Mouse (Mus musculus) stomach, embryonic 16.5 days (tissue): Measurements from ENCODE around the gene Dixdc1. TPM values are rescaled to one million over a fixed set of nuclear protein-coding genes. Genes with fewer than 3 reads are reported as not detected.

Experiments
- ATAC-seq: fragments of 200-750 bp; cut with Nextera tagmentation; 2 replicates; pipeline ENCODE4 v1.8.0; 2017; ENCODE audit warnings: moderate number of reproducible peaks, moderate TSS enrichment; ENCODE audit not compliant: insufficient read depth, low FRiP score
- H3K27ac ChIP-seq: fragments of 300-500 bp; sonication (generic); 2 replicates; pipeline ENCODE4 v1.5.1; 2014; ENCODE audit warnings: low read length
- H3K27me3 ChIP-seq: fragments of 300-500 bp; sonication (generic); 2 replicates; pipeline ENCODE4 v1.6.1; 2014; ENCODE audit warnings: low read length, control low read depth, mixed read lengths; ENCODE audit not compliant: control insufficient read depth, insufficient read depth
- H3K36me3 ChIP-seq: fragments of 300-500 bp; sonication (generic); 2 replicates; pipeline ENCODE4 v1.6.1; 2014; ENCODE audit warnings: low read length; ENCODE audit not compliant: control insufficient read depth, insufficient read depth
- H3K4me1 ChIP-seq: fragments of 300-500 bp; sonication (generic); 2 replicates; pipeline ENCODE4 v1.6.1; 2014; ENCODE audit warnings: low read length, control low read depth, mixed read lengths; ENCODE audit not compliant: control insufficient read depth, insufficient read depth
- H3K4me2 ChIP-seq: fragments of 300-500 bp; sonication (generic); 2 replicates; pipeline ENCODE4 v1.6.1; 2014; ENCODE audit warnings: low read depth, low read length, mixed read lengths
- H3K4me3 ChIP-seq: fragments of 300-500 bp; sonication (generic); replicated peaks from 2 replicates; pipeline ENCODE4 v1.5.1; 2014; ENCODE audit warnings: mild to moderate bottlenecking, low read length
- H3K9ac ChIP-seq: fragments of 300-500 bp; sonication (generic); 2 replicates; pipeline ENCODE4 v1.6.1; 2014; ENCODE audit warnings: low read length
- H3K9me3 ChIP-seq: fragments of 300-500 bp; sonication (generic); replicated peaks from 2 replicates; pipeline ENCODE4 v1.6.1; 2016; ENCODE audit warnings: low read length, control low read depth; ENCODE audit not compliant: control insufficient read depth
- WGBS: fragments of 180-500 bp; shearing (Covaris S2); extraction: QIAGEN DNeasy Blood & Tissue Kit; methylation state at CpG from one replicate; pipeline ENCODE4 v1.1.7; 2014; 5-methylcytosine and 5-hydroxymethylcytosine counted together
- polyA plus RNA-seq: library from polyadenylated mRNA; unstranded; fragments of >200 nt; fragmentation: Nextera tagmentation; extraction: Ambion mirVana; gene quantifications from 2 replicates; pipeline ENCODE4 v1.2.1, GENCODE M21; 2015

The Dixdc1 gene
- polyA plus RNA-seq, 1 experiment from 2014 or later: 9.7 TPM

DNA sequence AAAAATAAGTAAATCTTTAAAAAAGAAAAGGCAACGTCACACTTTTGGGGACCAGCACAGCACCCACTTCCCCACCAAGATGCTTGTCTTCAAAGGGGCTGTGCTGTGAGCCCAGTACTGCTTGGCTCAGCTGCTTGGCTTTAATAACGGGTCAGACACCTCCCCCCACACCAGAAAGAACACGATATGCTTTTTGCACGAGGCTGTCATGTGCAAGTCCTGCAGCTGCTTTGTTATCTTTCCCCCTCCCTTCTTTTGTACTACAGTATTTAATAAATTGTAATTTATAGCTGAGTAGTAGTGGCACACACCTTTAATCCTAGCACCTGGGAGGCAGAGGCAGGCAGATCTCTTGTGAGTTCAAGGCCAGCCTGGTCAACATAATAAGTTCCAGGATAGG lies 20.4 kb downstream of the Dixdc1 start:
- no peaks in the 10 kb centered on the region for H3K9me3 ChIP-seq
- 70% methylated on average over 4 of the region's 4 CpGs for WGBS
- H3K4me2 ChIP-seq: no peak overlapping the region
- H3K4me1 ChIP-seq: peaks cover 19% of the 10 kb centered on the region
- H3K27me3 ChIP-seq: no peaks in the 10 kb centered on the region
- H3K9ac ChIP-seq: no peak overlapping the region
- H3K27ac ChIP-seq: no peak overlapping the region
- ATAC-seq: no peak
- H3K36me3 ChIP-seq: no peaks in the 10 kb centered on the region
- H3K4me3 ChIP-seq: no peak overlapping the region

DNA sequence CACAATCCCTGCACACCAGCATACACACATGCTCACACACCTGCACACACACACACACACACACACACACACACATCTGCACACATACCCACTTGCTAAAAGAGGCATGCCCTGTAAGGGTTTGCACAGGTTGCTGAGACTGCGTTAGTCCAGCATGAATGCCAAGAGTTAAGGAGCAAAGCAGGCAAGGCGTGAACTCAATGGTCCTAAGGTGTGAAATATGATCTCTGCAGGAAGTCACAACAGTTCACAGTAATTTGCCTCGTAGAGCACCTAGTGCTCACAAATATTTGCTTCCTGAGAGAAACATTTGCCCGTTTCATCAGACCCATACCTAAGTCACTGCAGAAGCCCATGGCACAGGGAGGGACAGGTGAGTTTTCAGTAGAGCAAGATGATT lies 25.1 kb downstream of the Dixdc1 start:
- WGBS: 32% methylated on average over 4 of the region's 4 CpGs
- no peak for ATAC-seq

DNA sequence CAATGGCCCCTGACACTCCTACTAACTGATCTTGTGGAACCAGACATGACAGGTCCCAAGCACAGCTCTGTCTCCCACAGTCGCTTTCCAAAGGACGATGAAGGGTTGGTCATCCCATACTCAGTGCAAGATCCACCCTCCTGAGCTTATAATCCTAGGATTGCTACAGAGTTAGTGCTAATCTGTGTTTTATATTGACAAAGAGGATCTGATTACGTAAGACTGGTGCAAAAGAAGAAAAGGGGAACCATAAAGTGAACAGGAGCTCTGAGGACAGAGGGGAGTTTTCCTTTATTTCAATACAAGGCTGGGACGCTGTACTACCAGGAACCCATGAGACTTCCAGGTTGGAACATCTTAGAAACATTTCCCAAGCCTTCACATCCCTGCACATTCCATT lies 28.0 kb downstream of the Dixdc1 start:
- no peak for ATAC-seq
- Histone ChIP-seq H3K27me3 (no peaks in the 10 kb centered on the region), H3K27ac (no peak overlapping the region), H3K9ac (no peak overlapping the region), H3K4me3 (no peak overlapping the region), H3K4me1 (no peaks in the 10 kb centered on the region), H3K9me3 (no peaks in the 10 kb centered on the region), H3K4me2 (no peak overlapping the region), H3K36me3 (no peaks in the 10 kb centered on the region)
- 73% methylated on average over 4 of the region's 4 CpGs for WGBS

More for the DNA sequence above, 25.1 kb downstream of the Dixdc1 start:
- H3K4me2 ChIP-seq: no peak overlapping the region
- H3K27ac ChIP-seq: no peak overlapping the region
- no peak overlapping the region for H3K9ac ChIP-seq
- no peak overlapping the region for H3K4me3 ChIP-seq
- H3K4me1 ChIP-seq: no peaks in the 10 kb centered on the region
- H3K36me3 ChIP-seq: no peaks in the 10 kb centered on the region
- no peaks in the 10 kb centered on the region for H3K9me3 ChIP-seq
- no peaks in the 10 kb centered on the region for H3K27me3 ChIP-seq

DNA sequence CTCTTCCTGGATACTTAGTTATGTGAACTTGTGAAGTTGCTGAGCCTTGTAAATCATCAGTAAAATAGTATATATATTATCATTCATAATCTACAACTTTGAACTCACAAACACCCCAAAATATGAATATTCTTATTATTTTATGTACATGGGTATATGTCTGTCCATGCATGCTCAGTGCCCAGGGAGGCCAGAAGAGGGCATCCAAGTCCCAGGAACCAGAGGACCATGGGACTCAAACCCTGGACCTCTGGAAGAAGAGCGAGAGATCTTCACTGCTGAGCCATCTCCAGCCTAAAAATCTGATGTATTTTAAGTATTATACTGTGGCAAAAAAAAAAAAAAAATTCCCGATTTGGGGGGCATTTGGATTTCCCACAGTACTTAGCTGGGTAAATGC lies 30.2 kb downstream of the Dixdc1 start:
- H3K27me3 ChIP-seq: no peaks in the 10 kb centered on the region
- no peaks in the 10 kb centered on the region for H3K36me3 ChIP-seq
- whole genome bisulfite sequencing: 40% methylated on average over 2 of the region's 2 CpGs
- H3K9me3 ChIP-seq: no peaks in the 10 kb centered on the region
- H3K4me3 ChIP-seq: no peak overlapping the region
- ATAC-seq: no peak
- no peak overlapping the region for H3K27ac ChIP-seq
- H3K9ac ChIP-seq: no peak overlapping the region
- H3K4me1 ChIP-seq: no peaks in the 10 kb centered on the region
- no peak overlapping the region for H3K4me2 ChIP-seq

DNA sequence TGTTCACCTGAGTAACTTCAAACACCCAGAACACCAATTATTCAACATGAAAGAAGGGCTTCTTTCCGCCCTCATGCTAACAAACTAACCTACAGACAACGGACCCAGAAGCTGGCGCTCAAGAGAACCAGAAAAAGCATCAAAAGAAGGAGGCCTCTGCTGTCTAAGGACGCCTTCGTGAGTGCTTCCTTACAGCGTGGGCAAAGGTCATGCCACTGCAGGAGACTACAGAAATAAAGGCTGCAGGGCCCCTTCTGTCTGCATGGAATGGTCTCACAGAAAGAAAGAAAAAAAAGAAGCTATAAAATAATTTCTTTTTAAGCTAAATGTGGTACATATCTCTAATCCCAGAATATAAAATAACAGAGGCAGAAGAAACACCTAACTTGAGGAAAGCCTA lies 34.4 kb downstream of the Dixdc1 start:
- Histone ChIP-seq H3K36me3 (no peaks in the 10 kb centered on the region), H3K9me3 (no peaks in the 10 kb centered on the region), H3K4me3 (no peak overlapping the region), H3K27ac (no peak overlapping the region), H3K4me1 (0 out of 2 replicates have a peak, but pooled peaks cover 5% of the 10 kb centered on the region), H3K4me2 (no peak overlapping the region), H3K27me3 (no peaks in the 10 kb centered on the region), H3K9ac (no peak overlapping the region)
- ATAC-seq: no peak
- 58% methylated on average over 6 of the region's 6 CpGs for WGBS

DNA sequence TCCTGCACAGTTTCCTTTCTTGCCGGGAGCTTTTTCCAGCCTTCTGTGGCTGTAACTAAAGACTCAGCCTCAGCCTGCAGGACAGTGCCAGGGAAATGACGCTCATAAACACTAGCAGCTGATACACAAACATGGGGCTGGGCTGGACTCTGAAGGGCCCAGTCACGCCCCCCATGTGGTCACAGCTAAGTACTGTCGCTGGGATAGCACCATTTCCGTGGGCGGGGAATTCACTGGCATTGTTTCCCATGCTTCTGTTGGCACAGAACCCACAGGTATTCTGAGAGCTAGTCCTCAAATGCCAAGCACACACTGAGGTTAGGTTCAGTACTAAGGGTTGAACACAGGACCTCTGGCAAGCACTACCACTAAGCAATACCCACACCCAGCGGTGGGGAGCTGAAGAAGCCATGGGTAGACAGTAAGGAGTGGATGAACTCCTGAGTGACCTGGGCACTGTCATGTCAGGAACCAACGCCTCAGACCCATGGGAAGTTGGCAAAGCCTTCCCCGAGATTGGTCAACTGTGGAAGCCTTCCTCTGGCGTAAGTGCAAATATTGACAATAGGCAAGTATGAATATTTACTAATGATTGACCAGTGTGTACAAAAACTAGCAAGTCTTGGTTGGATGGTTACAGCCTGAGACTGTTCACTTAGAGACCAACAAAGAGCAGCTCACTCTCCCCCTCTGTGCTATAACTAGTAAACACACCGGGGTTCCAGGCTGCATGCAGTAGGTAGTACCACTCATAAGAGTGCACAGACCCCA lies 38.2 kb downstream of the Dixdc1 start:
- no peak overlapping the region for H3K4me2 ChIP-seq
- H3K27ac ChIP-seq: no peak overlapping the region; the same call in 1 of the 2 replicates
- 48% methylated on average over 11 of the region's 11 CpGs for WGBS
- ATAC-seq: peak; percentile 58; the same call in 1 of the 2 replicates
- no peak overlapping the region for H3K4me3 ChIP-seq
- no peak overlapping the region for H3K9ac ChIP-seq
- H3K9me3 ChIP-seq: no peaks in the 10 kb centered on the region
- H3K4me1 ChIP-seq: peaks cover 18% of the 10 kb centered on the region
- no peaks in the 10 kb centered on the region for H3K36me3 ChIP-seq
- H3K27me3 ChIP-seq: peaks cover 9% of the 10 kb centered on the region; the same call in 1 of the 2 replicates

DNA sequence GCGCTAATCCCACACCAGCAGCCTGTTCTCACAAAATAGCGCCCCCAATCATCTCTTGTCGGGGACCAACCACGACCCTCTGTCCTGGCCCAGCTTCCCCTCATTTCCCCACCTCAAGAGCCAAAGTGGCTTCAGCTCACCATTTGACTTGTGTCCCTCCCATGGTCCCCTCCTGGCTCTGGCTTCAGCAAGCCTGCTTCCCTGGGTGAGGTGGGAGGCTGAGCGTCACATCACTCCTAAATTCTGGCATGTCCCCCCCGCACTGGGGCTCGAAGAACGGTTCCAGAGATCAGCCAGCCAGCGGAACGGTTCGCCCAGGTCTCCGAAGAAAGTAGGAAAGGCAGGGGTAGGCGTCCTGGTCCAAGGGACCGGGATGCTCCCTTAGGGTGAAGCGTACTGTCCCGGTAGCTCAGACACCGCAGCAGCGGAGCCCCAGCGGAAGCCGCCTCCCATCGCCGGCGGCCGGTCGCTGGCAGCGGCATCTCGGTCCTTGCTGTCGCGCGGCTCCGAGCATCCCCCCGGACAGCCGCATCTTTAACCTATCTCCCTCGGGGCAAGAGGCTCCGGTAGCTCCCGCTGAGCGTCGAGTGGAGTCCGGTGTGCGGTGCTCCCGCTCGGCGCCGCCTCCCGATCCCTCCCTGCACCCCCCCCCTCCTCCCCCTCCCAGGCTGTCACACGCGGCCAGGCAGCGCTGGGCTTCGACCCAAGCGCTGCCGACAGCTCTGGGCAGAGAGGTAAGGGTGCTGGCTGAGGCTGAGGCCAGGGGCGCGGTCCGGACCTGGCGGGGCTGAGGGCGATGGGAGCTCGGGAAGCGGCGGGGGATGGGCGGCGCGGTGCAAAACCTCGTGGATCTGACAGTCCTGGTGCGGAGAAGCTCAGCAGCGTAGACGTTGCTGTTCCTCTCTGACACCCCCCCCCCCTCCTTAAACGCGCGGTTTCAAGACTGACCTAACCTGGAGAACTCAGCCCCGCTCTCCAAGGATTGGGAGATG lies 40.6 kb downstream of the Dixdc1 start:
- H3K9me3 ChIP-seq: no peaks in the 10 kb centered on the region
- peak overlapping the region; percentile 75 for H3K9ac ChIP-seq
- ATAC-seq: no peak; the same call in 1 of the 2 replicates
- peak overlapping the region; percentile 66 for H3K4me3 ChIP-seq
- WGBS: under 1% methylated on average over 66 of the region's 70 CpGs
- no peaks in the 10 kb centered on the region for H3K36me3 ChIP-seq
- H3K27me3 ChIP-seq: peaks cover 9% of the 10 kb centered on the region; the same call in 1 of the 2 replicates
- peaks cover 18% of the 10 kb centered on the region for H3K4me1 ChIP-seq
- no peak overlapping the region for H3K27ac ChIP-seq
- peak overlapping the region; percentile 100 for H3K4me2 ChIP-seq

DNA sequence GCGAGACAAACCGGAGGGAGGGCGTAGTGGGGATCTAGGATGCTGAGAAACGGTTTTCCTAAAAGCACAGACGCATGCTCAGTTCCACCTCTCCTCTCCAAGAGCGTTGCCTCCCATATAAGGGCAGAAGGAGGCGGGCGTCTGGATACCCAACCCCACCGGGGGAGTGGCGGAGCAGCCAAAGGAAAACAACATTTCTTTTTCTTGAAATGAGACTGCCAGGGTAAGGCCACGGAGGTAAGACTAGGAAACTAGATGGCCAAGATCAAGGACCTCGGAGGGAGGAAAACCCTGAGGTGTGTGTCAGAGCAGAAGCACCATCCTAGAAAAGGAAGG lies 41.6 kb downstream of the Dixdc1 start:
- peak overlapping the region; percentile 100 for H3K4me2 ChIP-seq
- H3K27ac ChIP-seq: no peak overlapping the region
- H3K27me3 ChIP-seq: peaks cover 9% of the 10 kb centered on the region; the same call in 1 of the 2 replicates
- peak overlapping the region; percentile 53 for H3K9ac ChIP-seq
- peaks cover 21% of the 10 kb centered on the region for H3K4me1 ChIP-seq
- no peaks in the 10 kb centered on the region for H3K9me3 ChIP-seq
- 0 out of 2 replicates have a peak, but pooled peaks have one; percentile 38 for ATAC-seq
- 1% methylated on average over 12 of the region's 12 CpGs for WGBS
- no peaks in the 10 kb centered on the region for H3K36me3 ChIP-seq
- peak overlapping the region; percentile 36 for H3K4me3 ChIP-seq
